Mouse (Mus musculus): ENCODE results near the gene Evx1.

DNA sequence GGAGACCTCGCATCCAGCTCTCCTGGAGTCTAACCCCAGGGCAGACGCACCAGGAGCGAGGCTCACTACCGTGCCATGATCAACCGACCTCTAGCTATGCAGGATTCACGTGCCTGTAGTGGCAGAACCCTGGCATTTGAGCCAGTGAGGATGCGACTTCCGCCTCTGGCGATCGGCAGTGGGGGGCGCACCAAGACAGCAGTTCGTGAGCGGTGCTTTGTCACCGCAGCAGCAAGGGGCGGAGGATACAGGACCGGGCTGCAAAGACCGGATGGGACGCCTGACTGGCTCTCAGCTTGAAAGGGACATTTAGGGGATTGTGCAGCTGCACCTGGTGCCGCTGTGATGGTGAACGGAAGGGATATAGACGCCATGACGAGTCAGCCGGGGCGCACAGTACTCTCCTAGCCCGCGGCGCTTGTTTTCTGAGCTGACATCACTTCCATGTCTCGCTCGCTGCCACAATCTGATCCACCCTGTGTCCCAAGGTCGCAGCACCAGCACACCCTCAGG lies 7.4 kb upstream of the Evx1 start:
- TF ChIP-seq CTCF (IDR thresholded peaks at IDR 0.05; ENCODE audit: control insufficient read depth, insufficient read depth, insufficient replicate concordance, low read depth, low read length) (peak; percentile 20; the same call in 1 of the 2 replicates), POLR2A (IDR thresholded peaks at IDR 0.05; ENCODE audit: control insufficient read depth, low read depth, low read length) (no peak)
